Mouse (Mus musculus): ENCODE measurements at regions not wholly inside any gene's neighbourhood (a gene's known extent, or its start where the extent isn't known, plus 50 kb on each side); places are given as distances from the start of the nearest gene placed in this dataset.

GRCm38 (mm10) chr15:40524350-40524749 is 390.2 kb downstream of the 9330182O14Rik start:
- no peak overlapping the region for H3K4me2 ChIP-seq (ENCODE audit: low read length)
- H3K4me1 ChIP-seq (replicated peaks; ENCODE audit: control insufficient read depth, insufficient read depth, low read length): no peaks in the 10 kb centered on the region
- H3K27ac ChIP-seq (ENCODE audit: low read depth): no peak overlapping the region
- H3K36me3 ChIP-seq (ENCODE audit: control insufficient read depth, insufficient read depth, low read length): no peaks in the 10 kb centered on the region
- ATAC-seq (replicated peaks; ENCODE audit: low FRiP score, low TSS enrichment, low read depth) (no peak), DNase-seq (ENCODE audit: low spot score) (no peak)
- no peak overlapping the region for H3K9ac ChIP-seq (ENCODE audit: low read length)
- WGBS: 61% methylated on average over 2 of the region's 2 CpGs
- H3K4me3 ChIP-seq (ENCODE audit: low read depth, low read length): no peak overlapping the region
- H3K27me3 ChIP-seq (replicated peaks; ENCODE audit: control insufficient read depth, insufficient read depth, low read length): no peaks in the 10 kb centered on the region
- H3K9me3 ChIP-seq (ENCODE audit: control insufficient read depth, low read length): no peaks in the 10 kb centered on the region

DNA sequence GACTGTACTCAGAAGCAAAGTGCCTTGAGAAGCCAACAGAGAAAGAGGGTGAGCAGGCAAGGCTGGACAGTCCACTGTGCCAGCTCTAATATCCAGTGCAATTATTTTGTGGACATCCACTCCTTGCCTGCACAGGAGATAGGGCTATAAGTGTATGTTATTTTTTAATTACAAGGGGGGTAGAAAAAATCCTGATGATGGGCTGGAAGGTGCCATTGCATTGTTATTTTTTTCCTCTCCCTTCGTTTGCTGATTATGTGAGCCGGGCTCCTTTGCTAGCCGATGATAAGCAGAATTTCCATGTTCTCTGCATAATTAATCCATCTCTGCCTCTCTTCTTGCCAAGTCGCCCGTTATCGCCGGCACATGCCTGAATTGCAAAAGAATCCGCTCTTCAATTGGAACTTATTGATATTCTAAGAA is 399.3 kb downstream of the 9330182O14Rik start:
- no peak for ATAC-seq (replicated peaks; ENCODE audit: low FRiP score, low TSS enrichment, low read depth)
- Histone ChIP-seq H3K9ac (ENCODE audit: low read length) (no peak overlapping the region), H3K4me3 (ENCODE audit: low read depth, low read length) (no peak overlapping the region), H3K36me3 (ENCODE audit: control insufficient read depth, insufficient read depth, low read length) (no peaks in the 10 kb centered on the region), H3K9me3 (ENCODE audit: control insufficient read depth, low read length) (no peaks in the 10 kb centered on the region), H3K4me2 (ENCODE audit: low read length) (no peak overlapping the region), H3K27ac (ENCODE audit: low read depth) (no peak overlapping the region), H3K27me3 (replicated peaks; ENCODE audit: control insufficient read depth, insufficient read depth, low read length) (no peaks in the 10 kb centered on the region), H3K4me1 (replicated peaks; ENCODE audit: control insufficient read depth, insufficient read depth, low read length) (no peaks in the 10 kb centered on the region)
- WGBS: 93% methylated on average over 8 of the region's 8 CpGs
- DNase-seq (ENCODE audit: low spot score): no peak

- Histone ChIP-seq H3K9ac (ENCODE audit: low read length) (no peak overlapping the region), H3K4me1 (replicated peaks; ENCODE audit: control insufficient read depth, insufficient read depth, low read length) (no peaks in the 10 kb centered on the region), H3K27ac (ENCODE audit: low read depth) (no peak overlapping the region), H3K4me3 (ENCODE audit: low read depth, low read length) (no peak overlapping the region), H3K36me3 (ENCODE audit: control insufficient read depth, insufficient read depth, low read length) (no peaks in the 10 kb centered on the region), H3K4me2 (ENCODE audit: low read length) (no peak overlapping the region), H3K27me3 (replicated peaks; ENCODE audit: control insufficient read depth, insufficient read depth, low read length) (no peaks in the 10 kb centered on the region), H3K9me3 (ENCODE audit: control insufficient read depth, low read length) (no peaks in the 10 kb centered on the region)
- ATAC-seq (replicated peaks; ENCODE audit: low FRiP score, low TSS enrichment, low read depth) (no peak), DNase-seq (ENCODE audit: low spot score) (no peak)
- WGBS: 93% methylated on average over 2 of the region's 2 CpGs
Measured at GRCm38 (mm10) chr15:40561661-40562060, 427.5 kb downstream of the 9330182O14Rik start.

- ATAC-seq (replicated peaks; ENCODE audit: low FRiP score, low TSS enrichment, low read depth) (no peak), DNase-seq (ENCODE audit: low spot score) (no peak)
- no peaks in the 10 kb centered on the region for H3K4me1 ChIP-seq (replicated peaks; ENCODE audit: control insufficient read depth, insufficient read depth, low read length)
- no peak overlapping the region for H3K27ac ChIP-seq (ENCODE audit: low read depth)
- no peak overlapping the region for H3K9ac ChIP-seq (ENCODE audit: low read length)
- H3K36me3 ChIP-seq (ENCODE audit: control insufficient read depth, insufficient read depth, low read length): no peaks in the 10 kb centered on the region
- H3K4me2 ChIP-seq (ENCODE audit: low read length): no peak overlapping the region
- 64% methylated on average over 5 of the region's 5 CpGs for WGBS
- no peaks in the 10 kb centered on the region for H3K9me3 ChIP-seq (ENCODE audit: control insufficient read depth, low read length)
- H3K4me3 ChIP-seq (ENCODE audit: low read depth, low read length): no peak overlapping the region
- no peaks in the 10 kb centered on the region for H3K27me3 ChIP-seq (replicated peaks; ENCODE audit: control insufficient read depth, insufficient read depth, low read length)
Measured at GRCm38 (mm10) chr15:40565716-40566115, 431.6 kb downstream of the 9330182O14Rik start.

- no peak overlapping the region for H3K4me3 ChIP-seq (ENCODE audit: low read depth, low read length)
- ATAC-seq (replicated peaks; ENCODE audit: low FRiP score, low TSS enrichment, low read depth) (no peak), DNase-seq (ENCODE audit: low spot score) (no peak)
- no peak overlapping the region for H3K4me2 ChIP-seq (ENCODE audit: low read length)
- no peaks in the 10 kb centered on the region for H3K9me3 ChIP-seq (ENCODE audit: control insufficient read depth, low read length)
- no peaks in the 10 kb centered on the region for H3K36me3 ChIP-seq (ENCODE audit: control insufficient read depth, insufficient read depth, low read length)
- H3K27me3 ChIP-seq (replicated peaks; ENCODE audit: control insufficient read depth, insufficient read depth, low read length): no peaks in the 10 kb centered on the region
- H3K4me1 ChIP-seq (replicated peaks; ENCODE audit: control insufficient read depth, insufficient read depth, low read length): no peaks in the 10 kb centered on the region
- no peak overlapping the region for H3K9ac ChIP-seq (ENCODE audit: low read length)
- WGBS: 14% methylated on average over 4 of the region's 4 CpGs
- H3K27ac ChIP-seq (ENCODE audit: low read depth): no peak overlapping the region
Measured at GRCm38 (mm10) chr15:40566481-40566880, 432.3 kb downstream of the 9330182O14Rik start.

DNA sequence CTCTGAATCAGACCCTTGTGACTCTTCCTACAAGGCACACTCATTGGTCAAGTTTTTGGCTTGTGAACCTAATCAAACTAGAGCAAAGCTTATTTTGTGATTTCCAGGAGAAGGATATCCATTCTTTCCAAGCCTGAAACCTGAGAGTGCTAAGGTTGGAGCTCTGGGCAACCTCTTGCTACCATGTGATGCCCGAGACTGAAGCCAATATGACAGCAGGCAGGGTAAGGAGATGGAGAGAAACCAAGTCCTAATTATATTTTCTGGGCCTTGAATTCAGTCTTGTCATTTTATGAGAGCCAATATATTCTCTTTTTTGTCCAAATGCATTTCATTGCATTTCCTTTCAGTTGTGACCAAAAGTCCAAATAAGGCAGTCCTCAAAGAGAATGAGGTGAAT is 434.5 kb downstream of the 9330182O14Rik start:
- H3K9me3 ChIP-seq (ENCODE audit: control insufficient read depth, low read length): no peaks in the 10 kb centered on the region
- no peaks in the 10 kb centered on the region for H3K36me3 ChIP-seq (ENCODE audit: control insufficient read depth, insufficient read depth, low read length)
- no peak for DNase-seq (ENCODE audit: low spot score)
- no peak for ATAC-seq (replicated peaks; ENCODE audit: low FRiP score, low TSS enrichment, low read depth)
- H3K4me3 ChIP-seq (ENCODE audit: low read depth, low read length): no peak overlapping the region
- no peak overlapping the region for H3K9ac ChIP-seq (ENCODE audit: low read length)
- H3K27me3 ChIP-seq (replicated peaks; ENCODE audit: control insufficient read depth, insufficient read depth, low read length): no peaks in the 10 kb centered on the region
- no peaks in the 10 kb centered on the region for H3K4me1 ChIP-seq (replicated peaks; ENCODE audit: control insufficient read depth, insufficient read depth, low read length)
- no peak overlapping the region for H3K4me2 ChIP-seq (ENCODE audit: low read length)
- WGBS: 87% methylated on average over 1 of the region's 1 CpGs
- no peak overlapping the region for H3K27ac ChIP-seq (ENCODE audit: low read depth)

All from intestine, embryonic 14.5 days (tissue).